Mouse (Mus musculus): Measurements from ENCODE around the gene Dmrta2. TPM values are rescaled to one million over a fixed set of nuclear protein-coding genes. Genes with fewer than 3 reads are reported as not detected.
A peak's percentile ranks its signal among the peaks of the same experiment; 100 is the strongest.

Gene Dmrta2
- polyA plus RNA-seq (2012; ENCODE audit: insufficient read depth, low replicate concordance): 0.67 and 4.9 TPM in 2 replicates

DNA sequence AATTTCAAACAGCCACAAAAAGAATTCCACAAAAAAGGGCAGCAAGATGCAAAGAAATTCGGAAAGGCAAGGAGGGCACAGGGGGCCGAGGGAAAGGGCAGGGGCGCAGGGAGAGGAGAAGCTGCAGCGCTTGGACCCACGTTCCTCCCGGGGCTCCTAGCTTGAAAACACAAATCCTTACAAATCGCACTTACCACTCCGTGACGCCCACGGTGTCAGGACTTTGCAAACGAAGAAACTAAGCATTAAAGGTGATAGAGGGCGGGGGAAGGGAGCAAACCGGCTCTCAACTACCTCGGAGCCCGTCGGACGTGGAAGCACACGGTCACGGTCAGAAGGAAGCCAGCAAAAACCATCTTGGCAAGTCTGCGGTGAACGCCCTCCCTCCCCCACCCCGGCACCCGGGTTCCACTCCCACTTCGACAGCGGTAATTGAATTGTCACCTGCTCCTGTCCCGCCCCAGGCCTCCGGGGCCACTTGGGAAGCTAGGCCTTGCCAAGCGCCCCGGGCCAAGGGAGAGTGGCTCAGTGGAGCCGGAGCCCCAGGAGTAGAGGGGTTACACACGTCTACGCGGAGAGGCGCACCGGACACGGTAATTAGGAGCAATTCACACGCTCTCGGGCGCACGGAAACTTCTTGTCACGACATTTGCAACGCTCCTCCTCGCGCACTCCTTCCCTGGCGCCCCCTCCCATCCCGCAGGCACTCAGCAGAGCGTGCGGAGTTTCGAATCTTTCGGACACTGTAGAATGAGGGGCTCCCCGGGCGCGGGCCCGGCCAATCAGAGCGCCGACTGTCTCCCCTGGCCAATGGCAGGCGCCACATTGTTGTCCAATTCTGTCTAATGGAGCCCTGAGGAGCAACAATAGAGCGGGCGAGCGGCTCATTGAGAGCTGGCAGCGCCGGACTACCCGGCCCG lies at the start of gene Dmrta2:
Gene Dmrta2, plus strand, starts transcription at position 906 of the 920 bp plus-strand sequence.
- no peaks in the 10 kb centered on the region for H3K36me3 ChIP-seq (replicated peaks; ENCODE audit: low read length)
- peaks cover 32% of the 10 kb centered on the region for H3K9me3 ChIP-seq
- H3K4me1 ChIP-seq: peaks cover 66% of the 10 kb centered on the region
- TF ChIP-seq GATA1 (IDR thresholded peaks at IDR 0.05; ENCODE audit: borderline replicate concordance, low read length) (no peak), FLI1 (IDR thresholded peaks at IDR 0.05; ENCODE audit: low read length) (no peak)
- peak within 1 kb of the TSS; percentile 84 for H3K4me3 ChIP-seq (replicated peaks)
- peaks cover 99% of the 10 kb centered on the region for H3K27me3 ChIP-seq (replicated peaks)

DNA sequence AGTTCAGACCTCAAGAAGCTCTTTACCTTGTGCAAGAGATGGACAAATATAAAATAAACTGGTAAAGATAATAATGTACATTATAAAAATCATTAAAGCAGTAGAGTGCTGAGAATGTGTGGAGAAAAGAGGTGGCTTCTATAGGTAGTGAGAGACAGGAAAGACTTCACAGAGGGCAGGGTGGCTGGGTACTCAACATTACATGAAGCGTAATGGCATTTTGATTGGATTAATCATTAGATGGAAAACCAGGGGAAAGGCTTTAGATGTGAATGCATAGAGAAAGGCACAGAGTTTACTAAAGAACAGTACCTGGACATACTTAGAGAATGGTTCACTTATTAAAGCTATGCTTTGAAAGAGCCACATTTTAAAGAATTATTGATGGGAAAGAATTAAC lies 48.8 kb upstream of the Dmrta2 start:
- Histone ChIP-seq H3K4me3 (replicated peaks) (no peak overlapping the region), H3K36me3 (replicated peaks; ENCODE audit: low read length) (peaks cover 36% of the 10 kb centered on the region), H3K4me1 (no peaks in the 10 kb centered on the region), H3K9me3 (no peaks in the 10 kb centered on the region), H3K27me3 (replicated peaks) (no peaks in the 10 kb centered on the region)
- TF ChIP-seq GATA1 (IDR thresholded peaks at IDR 0.05; ENCODE audit: borderline replicate concordance, low read length) (no peak), FLI1 (IDR thresholded peaks at IDR 0.05; ENCODE audit: low read length) (no peak)

DNA sequence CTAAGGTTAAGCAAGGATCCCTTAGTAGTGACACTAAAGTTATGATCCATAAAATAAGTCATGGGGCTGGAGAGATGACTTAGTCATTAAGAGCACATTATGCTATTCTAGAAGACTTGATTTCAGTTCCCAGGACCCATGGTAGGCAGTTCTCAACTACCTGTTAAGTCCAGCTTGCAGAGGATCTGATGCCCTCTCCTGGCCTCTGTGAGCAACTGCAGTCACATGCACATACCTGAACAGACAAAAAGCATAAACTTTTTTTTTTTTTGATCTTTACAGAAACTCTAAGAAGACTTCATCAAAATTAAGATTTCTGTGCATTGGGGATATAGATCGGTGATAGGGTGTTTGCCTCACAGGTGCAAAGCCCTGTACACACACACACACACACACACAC lies 47.4 kb upstream of the Dmrta2 start:
- Histone ChIP-seq H3K9me3 (no peaks in the 10 kb centered on the region), H3K36me3 (replicated peaks; ENCODE audit: low read length) (peaks cover 35% of the 10 kb centered on the region), H3K27me3 (replicated peaks) (no peaks in the 10 kb centered on the region), H3K4me3 (replicated peaks) (no peak overlapping the region), H3K4me1 (no peaks in the 10 kb centered on the region)
- no peak for TF ChIP-seq FLI1 (IDR thresholded peaks at IDR 0.05; ENCODE audit: low read length)
- TF ChIP-seq GATA1 (IDR thresholded peaks at IDR 0.05; ENCODE audit: borderline replicate concordance, low read length): no peak

DNA sequence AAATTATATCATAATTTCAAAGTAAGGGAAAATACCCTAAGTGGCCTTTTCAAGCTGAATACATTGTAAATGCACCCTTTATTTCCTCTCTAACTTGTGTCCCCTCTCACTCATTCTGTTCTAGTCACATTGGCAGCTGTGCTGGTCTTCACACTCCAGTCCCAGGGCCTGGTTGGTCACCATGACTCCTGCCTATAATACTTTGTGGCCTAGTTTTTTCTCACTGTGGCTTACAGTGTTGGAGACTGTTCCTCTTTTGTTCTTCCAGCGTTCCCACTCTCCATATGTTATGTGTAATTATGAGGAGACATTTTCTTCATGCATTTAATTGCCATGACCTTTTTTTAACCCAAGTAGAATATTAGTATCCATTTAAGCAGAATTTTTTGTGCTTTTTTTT lies 46.9 kb upstream of the Dmrta2 start:
- H3K27me3 ChIP-seq (replicated peaks): no peaks in the 10 kb centered on the region
- no peak for TF ChIP-seq FLI1 (IDR thresholded peaks at IDR 0.05; ENCODE audit: low read length)
- TF ChIP-seq GATA1 (IDR thresholded peaks at IDR 0.05; ENCODE audit: borderline replicate concordance, low read length): no peak
- H3K9me3 ChIP-seq: no peaks in the 10 kb centered on the region
- no peak overlapping the region for H3K4me3 ChIP-seq (replicated peaks)
- peaks cover 37% of the 10 kb centered on the region for H3K36me3 ChIP-seq (replicated peaks; ENCODE audit: low read length)
- H3K4me1 ChIP-seq: no peaks in the 10 kb centered on the region

DNA sequence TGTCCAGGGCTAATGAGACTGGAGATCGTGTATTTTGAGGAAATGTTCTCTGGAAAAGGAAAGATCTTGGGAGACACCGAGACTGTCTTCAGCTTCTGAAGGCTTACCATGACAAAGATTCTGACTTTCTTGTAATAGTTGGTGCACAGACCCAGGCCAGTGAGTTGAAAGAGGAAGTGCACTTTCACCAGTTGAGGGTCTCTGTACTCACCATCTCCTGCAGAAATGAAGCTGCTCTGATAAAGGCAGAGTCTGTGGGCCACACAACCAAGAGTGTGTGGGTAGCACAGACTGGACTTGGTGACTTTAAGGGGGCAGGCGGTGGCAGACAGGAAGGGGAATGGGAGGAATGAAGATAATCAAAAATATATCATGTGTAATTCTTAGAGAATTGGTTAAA lies 41.3 kb upstream of the Dmrta2 start:
- H3K27me3 ChIP-seq (replicated peaks): no peaks in the 10 kb centered on the region
- TF ChIP-seq GATA1 (IDR thresholded peaks at IDR 0.05; ENCODE audit: borderline replicate concordance, low read length) (no peak), FLI1 (IDR thresholded peaks at IDR 0.05; ENCODE audit: low read length) (no peak)
- peaks cover 10% of the 10 kb centered on the region for H3K4me1 ChIP-seq

DNA sequence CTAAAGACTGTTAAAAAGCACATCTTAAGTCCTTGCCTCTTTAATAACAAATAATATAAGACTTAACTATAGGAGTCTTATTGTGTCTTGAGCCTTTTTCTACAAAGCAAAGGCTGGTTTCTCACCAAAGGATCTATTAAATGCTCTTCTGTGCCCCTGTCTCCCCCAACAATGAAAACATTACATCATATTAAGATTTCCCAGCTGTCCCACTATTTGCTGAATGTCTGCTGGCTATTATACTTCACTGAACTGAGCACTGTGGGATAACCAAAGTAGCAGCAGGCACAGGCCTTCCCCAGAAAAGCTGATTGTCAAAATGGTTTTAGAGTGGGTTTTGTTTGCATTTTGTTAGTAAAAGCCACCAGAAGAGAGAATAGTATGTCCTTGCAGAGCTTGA lies 38.6 kb upstream of the Dmrta2 start:
- TF ChIP-seq FLI1 (IDR thresholded peaks at IDR 0.05; ENCODE audit: low read length) (no peak), GATA1 (IDR thresholded peaks at IDR 0.05; ENCODE audit: borderline replicate concordance, low read length) (no peak)
- Histone ChIP-seq H3K9me3 (no peaks in the 10 kb centered on the region), H3K27me3 (replicated peaks) (no peaks in the 10 kb centered on the region), H3K4me1 (peaks cover 10% of the 10 kb centered on the region), H3K36me3 (replicated peaks; ENCODE audit: low read length) (peaks cover 44% of the 10 kb centered on the region), H3K4me3 (replicated peaks) (no peak overlapping the region)

More for the DNA sequence above, 41.3 kb upstream of the Dmrta2 start:
- Histone ChIP-seq H3K9me3 (no peaks in the 10 kb centered on the region), H3K36me3 (replicated peaks; ENCODE audit: low read length) (peaks cover 47% of the 10 kb centered on the region), H3K4me3 (replicated peaks) (no peak overlapping the region)

DNA sequence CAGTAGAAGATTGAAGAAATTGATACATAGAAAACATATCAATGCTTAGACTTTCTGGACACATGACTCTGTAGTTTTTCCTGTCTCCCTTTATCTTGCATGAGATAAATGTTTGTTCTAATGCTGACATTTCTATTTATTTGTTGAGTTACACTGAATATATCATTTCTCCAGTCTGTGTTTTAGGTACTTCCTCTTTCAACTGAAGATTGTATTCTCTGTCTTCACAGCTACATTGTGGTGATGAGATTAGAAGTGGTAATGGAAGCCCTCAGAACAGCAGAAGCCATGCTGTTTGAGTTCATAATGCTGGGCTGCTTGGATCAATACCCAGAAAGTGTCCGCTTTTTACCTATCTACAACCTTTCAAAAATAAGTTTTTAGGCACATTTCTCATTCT lies 32.3 kb upstream of the Dmrta2 start:
- no peak for TF ChIP-seq GATA1 (IDR thresholded peaks at IDR 0.05; ENCODE audit: borderline replicate concordance, low read length)
- no peak for TF ChIP-seq FLI1 (IDR thresholded peaks at IDR 0.05; ENCODE audit: low read length)
- no peaks in the 10 kb centered on the region for H3K27me3 ChIP-seq (replicated peaks)
- H3K4me3 ChIP-seq (replicated peaks): no peak overlapping the region
- no peaks in the 10 kb centered on the region for H3K9me3 ChIP-seq
- H3K4me1 ChIP-seq: no peaks in the 10 kb centered on the region
- peaks cover 40% of the 10 kb centered on the region for H3K36me3 ChIP-seq (replicated peaks; ENCODE audit: low read length)

DNA sequence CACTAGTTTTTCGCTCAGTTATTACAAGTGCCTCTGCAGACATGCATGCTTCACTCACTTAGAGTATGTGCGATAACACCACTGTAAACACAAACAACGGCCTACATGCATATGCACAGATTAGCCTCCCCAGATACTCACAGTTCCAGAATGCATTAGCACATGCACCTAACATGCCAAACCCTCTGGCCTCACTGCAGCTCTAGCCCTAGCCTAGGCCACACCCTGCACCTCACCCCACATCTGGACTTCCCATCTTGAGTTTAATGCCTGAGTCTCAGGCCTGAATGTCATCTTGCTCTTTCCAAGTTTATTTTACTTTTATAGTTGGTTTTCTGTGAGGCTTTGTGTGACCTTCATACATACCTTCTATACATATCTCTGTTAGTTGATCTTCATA lies 28.5 kb upstream of the Dmrta2 start:
- no peak for TF ChIP-seq GATA1 (IDR thresholded peaks at IDR 0.05; ENCODE audit: borderline replicate concordance, low read length)
- TF ChIP-seq FLI1 (IDR thresholded peaks at IDR 0.05; ENCODE audit: low read length): no peak
- Histone ChIP-seq H3K36me3 (replicated peaks; ENCODE audit: low read length) (peaks cover 35% of the 10 kb centered on the region), H3K27me3 (replicated peaks) (no peaks in the 10 kb centered on the region), H3K4me3 (replicated peaks) (no peak overlapping the region), H3K4me1 (no peaks in the 10 kb centered on the region), H3K9me3 (no peaks in the 10 kb centered on the region)

DNA sequence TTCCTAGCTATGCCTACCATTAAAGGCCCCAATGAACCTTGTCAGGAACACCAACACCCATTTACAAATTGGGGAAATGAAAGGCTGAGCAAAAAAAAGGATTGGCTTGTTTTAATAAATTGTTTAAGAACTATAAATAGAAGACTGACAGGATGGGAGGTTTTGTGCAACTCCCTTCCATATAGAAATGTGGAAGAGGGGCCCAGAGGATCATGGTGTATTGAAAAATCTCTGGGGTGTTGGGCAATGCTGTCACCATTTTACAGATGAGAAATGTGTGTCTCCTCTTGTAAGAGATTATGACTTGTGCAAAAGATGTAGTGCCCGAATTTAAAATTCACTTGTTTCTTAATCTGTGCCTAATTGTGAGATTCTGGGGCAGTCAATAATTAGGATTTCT lies 24.3 kb upstream of the Dmrta2 start:
- Histone ChIP-seq H3K4me3 (replicated peaks) (no peak overlapping the region), H3K4me1 (no peaks in the 10 kb centered on the region), H3K36me3 (replicated peaks; ENCODE audit: low read length) (peaks cover 20% of the 10 kb centered on the region), H3K9me3 (no peaks in the 10 kb centered on the region), H3K27me3 (replicated peaks) (no peaks in the 10 kb centered on the region)
- TF ChIP-seq GATA1 (IDR thresholded peaks at IDR 0.05; ENCODE audit: borderline replicate concordance, low read length) (no peak), FLI1 (IDR thresholded peaks at IDR 0.05; ENCODE audit: low read length) (no peak)

DNA sequence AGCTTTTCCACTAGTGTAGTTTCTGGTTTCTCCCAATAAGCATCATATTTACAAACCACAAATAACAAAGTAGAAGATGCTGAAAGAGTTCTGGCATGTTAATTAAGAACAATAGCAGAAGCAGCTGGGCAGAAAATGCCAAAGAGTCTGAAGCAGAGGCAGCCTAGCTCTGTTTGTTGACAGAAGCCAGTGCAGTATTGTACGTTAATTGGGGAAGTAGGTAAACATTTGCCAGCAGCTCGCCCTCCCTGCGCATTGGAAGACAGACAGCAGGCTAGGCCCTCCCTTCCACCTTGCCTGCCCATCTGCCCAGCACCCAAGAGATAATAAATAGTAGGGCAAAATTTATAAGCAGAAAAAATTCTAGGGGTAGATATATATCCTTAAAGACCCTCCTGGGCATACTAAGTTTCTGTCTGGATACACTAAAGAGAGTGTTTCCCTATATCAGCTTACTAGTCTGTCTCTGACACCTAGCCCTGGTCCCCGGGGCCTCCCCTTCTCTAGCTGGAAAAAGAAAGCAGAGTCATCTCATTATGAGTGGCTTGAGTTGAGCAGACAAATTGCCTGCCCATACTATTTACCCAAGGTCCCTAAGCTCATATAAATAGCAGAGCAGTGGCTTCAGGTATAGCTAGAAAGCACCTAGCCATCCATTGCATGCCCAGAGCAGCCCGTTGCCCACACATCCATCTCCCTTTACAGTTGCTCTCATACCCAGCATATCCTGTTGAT lies 17.5 kb upstream of the Dmrta2 start:
- Histone ChIP-seq H3K4me3 (replicated peaks) (no peak overlapping the region), H3K4me1 (peaks cover 5% of the 10 kb centered on the region), H3K9me3 (no peaks in the 10 kb centered on the region), H3K27me3 (replicated peaks) (no peaks in the 10 kb centered on the region), H3K36me3 (replicated peaks; ENCODE audit: low read length) (peaks cover 41% of the 10 kb centered on the region)
- TF ChIP-seq GATA1 (IDR thresholded peaks at IDR 0.05; ENCODE audit: borderline replicate concordance, low read length) (no peak), FLI1 (IDR thresholded peaks at IDR 0.05; ENCODE audit: low read length) (no peak)
